Mouse (Mus musculus): ENCODE results near the gene Lmf2. TPM values are rescaled to one million over a fixed set of nuclear protein-coding genes. Genes with fewer than 3 reads are reported as not detected.

Lmf2 gene
- total RNA-seq, 2 experiments from 2014 or later: 16.9 to 18.5 TPM

DNA sequence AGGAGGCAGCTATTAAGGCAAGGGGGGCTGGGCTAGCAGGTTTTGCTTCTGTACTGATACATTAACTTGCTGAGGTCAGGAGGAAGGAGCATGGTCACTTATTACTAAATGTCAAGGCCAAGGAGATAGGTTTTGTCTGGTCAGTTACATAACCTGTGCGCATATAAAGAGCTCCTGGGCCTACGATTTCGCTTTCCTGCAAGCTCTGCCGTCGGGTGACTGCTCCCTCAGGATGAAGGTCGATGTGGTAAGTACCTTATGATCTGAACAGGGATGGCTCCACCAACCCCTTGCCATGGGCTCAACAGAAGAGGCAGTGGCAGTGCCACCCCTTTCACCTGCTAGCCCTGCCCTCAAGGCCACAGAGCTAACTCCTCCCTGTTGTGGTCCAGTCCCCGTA, 21.2 kb downstream of the Lmf2 start, which contains the start of gene Miox:
Gene Miox (plus strand): TSS at position 128 of the 400 bp plus-strand sequence.
- intact Hi-C loops (cut with DNase I): no loop called here

DNA sequence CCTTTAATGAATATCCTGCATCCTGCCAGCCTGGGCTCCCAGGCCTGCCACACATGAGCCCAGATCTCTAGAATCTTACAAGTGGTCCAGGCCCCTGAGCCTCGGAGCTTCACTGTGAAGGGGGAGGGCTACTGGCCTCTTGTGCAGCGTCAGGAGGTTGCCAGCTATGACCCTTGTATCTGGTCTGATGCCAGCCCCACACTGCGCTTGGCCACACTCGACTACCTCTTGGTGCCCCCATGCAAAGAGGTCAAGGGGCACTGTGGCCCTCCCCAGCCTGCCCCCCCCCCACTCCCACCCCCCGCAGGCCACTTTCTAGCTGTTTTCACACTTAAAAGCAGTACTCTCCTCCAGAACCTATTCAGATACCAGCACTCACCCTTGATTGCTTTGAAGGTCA, 29.0 kb downstream of the Lmf2 start:
- intact Hi-C loops (cut with DNase I): no loop called here

More for the DNA sequence above, 21.2 kb downstream of the Lmf2 start, which contains the start of gene Miox:
- no peak for DNase-seq (ENCODE audit: low spot score in 2 of 2)

DNA sequence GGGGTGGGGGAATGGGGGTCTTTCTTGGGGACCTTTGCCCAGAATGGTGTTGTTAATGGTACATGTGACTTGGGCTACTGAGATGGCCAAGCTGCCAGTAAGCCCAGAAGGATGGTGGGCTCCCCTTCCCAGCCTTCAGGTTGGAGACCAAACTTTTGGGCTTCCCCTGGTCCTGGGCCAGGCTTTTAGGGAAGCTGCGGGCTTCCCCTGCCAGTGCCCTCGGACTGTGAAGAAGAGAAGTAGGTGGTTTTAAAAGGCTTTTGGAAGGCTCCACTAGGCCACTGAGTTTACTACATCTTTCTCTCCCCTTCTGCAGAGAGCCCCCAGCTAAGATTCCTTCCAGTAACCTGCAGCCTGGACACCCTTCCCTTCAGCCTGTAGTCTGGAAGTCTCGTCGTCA, 31.8 kb downstream of the Lmf2 start:
- DNase-seq (ENCODE audit: low spot score in 2 of 2): no peak
- intact Hi-C loops (cut with DNase I): no loop called here

More for the DNA sequence above, 29.0 kb downstream of the Lmf2 start:
- no peak for DNase-seq (ENCODE audit: low spot score in 2 of 2)

DNA sequence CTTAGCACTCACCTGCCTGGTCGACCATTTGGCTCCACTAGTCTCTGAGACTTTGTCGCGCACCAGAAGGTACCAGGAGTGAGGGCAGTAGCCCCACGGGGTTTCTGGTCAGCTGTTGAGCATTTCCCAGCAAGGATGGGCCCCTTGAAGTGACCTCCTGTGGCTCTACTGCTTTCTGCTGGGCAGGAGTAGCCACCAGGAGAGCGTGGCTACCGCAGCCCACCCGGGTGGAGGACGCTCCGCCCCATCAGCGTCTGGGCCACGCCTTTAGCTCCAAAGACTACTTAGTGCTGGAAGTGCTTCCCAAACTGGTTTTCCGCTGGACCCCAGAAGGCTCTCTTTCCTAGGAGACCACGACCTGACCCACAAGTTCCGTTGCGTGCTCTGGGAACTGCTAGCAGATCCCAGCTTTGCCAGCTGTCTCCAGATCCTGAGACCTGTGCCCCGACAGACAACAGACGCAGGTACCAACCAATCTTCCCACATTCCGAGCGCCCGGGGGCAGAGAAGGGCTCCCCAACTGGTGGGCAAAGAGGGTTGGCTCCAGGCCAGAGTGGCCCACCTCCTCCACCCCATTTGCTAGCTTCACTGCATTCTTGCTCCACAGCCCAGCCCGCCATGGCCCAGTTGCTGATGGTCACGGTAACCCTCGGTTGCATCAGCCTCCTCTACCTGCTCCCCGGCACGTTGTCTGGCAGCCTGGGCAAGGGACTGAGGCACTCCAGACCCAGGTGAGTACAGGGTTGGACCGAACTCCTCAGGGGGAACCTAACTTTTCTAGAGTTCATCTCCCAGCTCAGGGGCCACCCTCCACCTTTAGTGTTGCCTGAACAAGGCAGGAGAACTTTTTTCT, 32.6 kb downstream of the Lmf2 start, which contains the start of gene Adm2:
Gene Adm2 (plus strand): TSS at position 51 of the 853 bp plus-strand sequence.
- intact Hi-C loops (cut with DNase I): no loop called here

DNA sequence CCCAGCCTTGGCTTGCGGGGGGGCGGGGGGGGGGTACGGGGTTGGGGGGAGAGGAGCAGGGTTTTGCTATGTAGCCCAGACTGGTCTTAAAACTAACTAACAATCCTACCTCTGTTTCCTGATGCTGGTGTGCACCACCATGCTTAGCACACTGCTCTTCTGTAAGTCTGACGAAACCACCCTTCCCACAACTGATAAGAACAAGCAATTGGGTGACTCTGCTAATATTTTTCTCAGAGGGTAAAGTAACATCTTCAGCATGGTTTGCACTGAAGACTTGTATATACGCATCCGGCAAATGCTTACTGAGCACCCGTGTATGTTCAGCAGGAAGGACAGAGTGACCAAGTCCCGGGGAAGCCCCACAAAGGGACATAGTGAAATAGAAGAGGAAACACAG, 34.2 kb downstream of the Lmf2 start:
- intact Hi-C loops (cut with DNase I): no loop called here
- no peak for DNase-seq (ENCODE audit: low spot score in 2 of 2)

More for the DNA sequence above, 32.6 kb downstream of the Lmf2 start, which contains the start of gene Adm2:
- no peak for DNase-seq (ENCODE audit: low spot score in 2 of 2)

DNA sequence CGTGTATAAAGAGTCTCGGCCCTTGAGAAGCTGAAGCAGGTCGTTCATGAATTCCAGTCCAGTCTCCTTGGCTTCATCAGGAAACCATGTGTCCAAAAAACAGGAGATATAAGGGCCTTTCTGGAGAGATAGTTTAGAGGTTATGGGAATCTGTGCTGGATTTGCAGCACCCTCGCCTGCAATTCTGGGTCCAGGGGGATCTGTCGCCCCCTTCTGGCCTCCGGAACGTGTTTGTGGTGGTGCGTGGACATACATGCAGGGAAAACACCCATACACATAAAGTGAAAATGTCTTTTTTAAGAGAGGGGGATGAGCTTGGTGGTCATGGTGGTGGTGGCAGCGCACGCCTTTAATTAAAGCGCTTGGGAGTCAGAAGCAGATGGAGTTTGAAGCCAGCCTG, 39.3 kb downstream of the Lmf2 start:
- intact Hi-C loops (cut with DNase I): loop anchor here (2.0 to 5.0 kb wide), 2 partner anchors 39 to 56 kb away; partner anchors contain the start of genes Lmf2, Ncaph2 and Sco2
- no peak for DNase-seq (ENCODE audit: low spot score in 2 of 2)

DNA sequence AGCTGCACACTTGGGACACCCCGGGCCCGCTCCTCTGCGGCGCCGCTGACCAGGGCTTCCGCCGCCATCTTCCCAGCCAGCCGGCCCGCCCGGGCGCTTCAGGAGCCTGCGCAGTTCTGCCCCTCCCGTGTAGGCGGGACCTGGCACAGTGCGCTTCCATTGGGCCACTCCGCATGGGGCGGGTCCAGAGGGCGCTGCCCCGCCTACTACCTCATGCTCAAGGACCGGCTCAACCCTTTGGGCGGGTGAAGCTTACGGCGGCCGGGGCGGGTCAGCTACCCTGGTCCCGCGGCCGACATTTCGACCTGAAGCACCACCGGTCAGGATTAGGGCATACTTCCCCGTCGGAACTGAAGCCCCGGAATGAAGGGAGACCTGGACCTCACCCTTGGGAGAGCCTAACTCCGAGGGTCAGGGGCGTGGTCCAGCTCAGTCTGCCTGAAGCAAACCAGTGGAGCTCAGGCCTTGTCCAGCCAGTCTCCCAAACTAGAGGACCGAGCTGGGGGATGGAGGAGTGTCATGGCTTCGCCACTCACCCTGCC, 40.2 kb downstream of the Lmf2 start, which contains the start of gene Sbf1:
Gene Sbf1 (minus strand): TSS at position 122 of the 542 bp plus-strand sequence.
- DNase-seq (ENCODE audit: low spot score in 2 of 2): peak; percentile 97
- intact Hi-C loops (cut with DNase I): loop anchor here (5.0 kb wide), 1 partner anchor 57 kb away; the partner anchor contains the start of gene Sco2

DNA sequence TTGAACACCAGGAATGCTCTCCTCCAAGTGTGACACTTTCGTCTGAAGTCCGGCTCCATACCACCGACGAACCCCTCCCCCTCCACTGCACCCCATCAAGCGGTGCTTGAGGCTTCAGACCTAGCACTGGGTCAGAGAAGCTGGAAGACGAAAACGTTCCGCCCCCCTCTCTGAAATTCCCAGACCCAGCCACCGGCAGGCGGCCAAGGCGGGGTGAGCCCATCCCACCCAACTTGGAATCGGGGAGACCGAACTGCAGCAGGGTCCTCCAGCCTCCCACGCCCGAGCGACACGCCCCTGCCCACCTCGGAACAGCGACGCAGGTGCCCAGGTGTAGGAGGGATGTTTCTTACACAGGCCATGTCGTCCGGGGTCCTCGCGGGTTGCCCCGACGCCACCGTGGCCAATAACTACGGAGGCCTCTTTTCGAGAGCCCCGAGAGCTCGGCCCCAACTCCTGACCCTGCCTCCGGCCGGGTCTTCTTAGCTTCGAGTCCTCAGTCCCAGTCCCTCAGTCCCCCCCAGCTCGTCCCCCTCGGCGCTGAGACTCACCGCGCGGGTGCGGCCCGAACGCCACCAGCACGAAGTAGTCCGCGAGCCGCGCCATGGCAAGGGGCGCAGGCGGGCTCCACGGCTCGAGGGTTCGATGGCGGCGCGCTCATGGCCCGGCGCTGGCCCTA, 40.8 kb downstream of the Lmf2 start:
- peak in 1 of 2 experiments; percentile 26 for DNase-seq (ENCODE audit: low spot score in 2 of 2)
- intact Hi-C loops (cut with DNase I): loop anchor here (5.0 kb wide), 1 partner anchor 58 kb away; the partner anchor contains the start of gene Sco2

DNA sequence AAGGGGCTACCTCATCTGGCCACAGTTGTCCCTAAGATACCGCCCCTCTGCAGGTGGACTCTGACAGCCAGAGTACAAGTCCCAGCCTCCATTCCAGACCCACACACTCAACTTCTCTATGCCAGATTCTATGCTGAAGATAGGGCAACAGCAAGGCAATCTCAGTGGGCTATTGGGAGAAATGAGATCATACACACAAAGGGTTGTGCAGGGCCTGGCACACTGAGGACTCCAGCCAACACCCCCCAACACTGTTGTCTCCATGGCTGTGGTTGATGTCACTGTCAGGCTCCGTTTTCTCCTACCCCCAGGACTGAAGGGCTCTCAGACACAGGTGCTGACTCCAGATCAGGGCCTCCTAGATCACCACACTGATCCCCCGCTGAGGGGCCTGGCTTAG, 41.4 kb downstream of the Lmf2 start:
- DNase-seq (ENCODE audit: low spot score in 2 of 2): no peak
- intact Hi-C loops (cut with DNase I): no loop called here

DNA sequence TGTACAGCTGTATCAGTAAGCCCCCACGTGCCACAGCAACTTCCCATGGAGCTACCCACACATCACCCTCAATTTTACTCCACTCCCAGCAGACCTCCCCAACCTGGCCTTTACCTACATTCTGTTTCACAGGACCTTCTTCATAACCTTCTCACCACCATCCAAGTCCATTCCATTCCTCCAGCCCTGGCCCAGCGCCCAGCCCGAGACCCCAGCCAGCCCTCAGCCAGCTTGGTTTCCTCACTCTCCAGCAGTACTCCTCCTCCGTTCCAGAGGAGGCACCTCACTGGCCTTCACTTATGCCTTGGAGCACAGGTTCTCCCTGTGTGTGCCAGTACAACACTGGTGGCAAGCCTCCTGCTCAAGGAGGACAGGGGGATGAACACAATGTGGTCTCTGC, 42.1 kb downstream of the Lmf2 start:
- intact Hi-C loops (cut with DNase I): no loop called here
- no peak for DNase-seq (ENCODE audit: low spot score in 2 of 2)

DNA sequence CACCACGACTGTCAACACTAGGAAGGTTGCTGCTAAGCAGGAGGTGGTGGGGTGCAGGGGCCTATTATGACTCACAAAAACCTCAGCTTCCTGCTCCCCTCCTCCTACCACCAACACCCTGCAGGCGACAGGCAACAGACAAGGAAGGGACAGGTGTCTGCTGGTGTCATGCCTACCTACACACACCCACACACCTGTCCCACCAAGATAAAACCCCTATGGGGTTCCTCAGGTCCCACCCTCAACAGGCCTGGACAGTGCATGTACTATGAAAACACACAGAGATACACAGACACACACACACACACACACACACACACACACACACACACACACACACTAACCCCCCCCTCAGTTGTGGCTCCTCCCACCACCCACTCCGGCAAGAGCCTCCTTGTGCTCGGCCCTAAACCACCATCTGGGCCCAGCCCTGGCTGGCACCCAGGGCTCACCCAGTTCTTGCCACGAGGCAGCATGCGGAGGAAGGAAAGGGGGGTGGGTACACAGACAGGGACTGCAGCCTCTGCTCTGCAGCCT, 45.4 kb downstream of the Lmf2 start:
- intact Hi-C loops (cut with DNase I): no loop called here
- peak; percentile 71 to 81 for DNase-seq (ENCODE audit: low spot score in 2 of 2)

DNA sequence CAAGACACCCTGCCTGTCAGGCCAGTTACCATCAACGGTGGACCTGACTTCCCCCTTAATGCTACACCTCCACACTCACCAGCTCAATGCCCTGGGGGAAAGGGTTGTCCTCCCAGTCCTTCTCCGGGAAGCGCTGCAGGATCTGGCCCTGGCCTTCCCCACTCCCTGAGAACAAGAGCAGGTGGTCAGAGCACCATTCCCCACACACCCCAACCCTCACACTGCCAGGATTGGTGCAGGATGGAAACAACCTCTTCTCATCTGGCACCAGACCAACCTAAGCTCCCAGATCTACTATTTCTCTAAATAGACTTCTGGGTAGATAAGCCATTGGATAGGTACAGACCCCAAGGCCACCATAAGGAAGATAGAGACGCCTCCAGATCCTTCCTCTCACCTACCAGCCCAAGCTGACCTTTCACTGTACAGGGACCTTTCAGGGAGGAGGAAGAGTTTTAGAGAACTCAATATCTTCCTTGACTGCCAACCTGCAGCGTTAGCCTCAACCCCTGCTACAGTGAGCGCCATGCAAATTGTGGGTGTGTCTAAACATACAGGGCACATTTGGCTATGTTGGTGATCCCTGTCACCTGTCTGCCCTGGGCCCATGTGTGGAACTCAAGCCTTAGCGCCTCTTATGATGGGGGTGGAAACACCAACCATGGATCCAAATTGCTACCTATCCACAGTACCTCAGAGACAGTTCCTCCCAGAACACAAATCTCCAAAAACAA, 46.9 kb downstream of the Lmf2 start:
- DNase-seq (ENCODE audit: low spot score in 2 of 2): no peak
- intact Hi-C loops (cut with DNase I): no loop called here

DNA sequence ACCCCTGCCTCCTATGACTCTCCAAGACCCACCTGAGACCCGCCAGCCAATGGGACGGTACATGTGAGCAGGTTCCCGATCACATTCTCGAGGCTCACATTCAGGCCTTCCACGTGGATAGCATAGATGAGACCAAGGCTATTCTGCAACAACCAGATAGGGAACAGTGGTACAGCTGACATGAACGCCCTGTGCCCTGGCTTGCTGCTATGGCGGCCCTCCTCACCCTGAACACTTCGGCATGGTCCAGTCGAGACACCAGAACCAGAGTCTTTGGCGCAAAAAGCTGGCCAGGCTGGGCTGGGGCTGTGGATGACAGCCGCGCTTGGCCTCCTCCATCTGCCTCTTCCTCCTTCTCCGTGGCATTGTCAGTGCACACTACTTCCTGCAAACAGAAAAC, 48.0 kb downstream of the Lmf2 start:
- no peak for DNase-seq (ENCODE audit: low spot score in 2 of 2)
- intact Hi-C loops (cut with DNase I): no loop called here

DNA sequence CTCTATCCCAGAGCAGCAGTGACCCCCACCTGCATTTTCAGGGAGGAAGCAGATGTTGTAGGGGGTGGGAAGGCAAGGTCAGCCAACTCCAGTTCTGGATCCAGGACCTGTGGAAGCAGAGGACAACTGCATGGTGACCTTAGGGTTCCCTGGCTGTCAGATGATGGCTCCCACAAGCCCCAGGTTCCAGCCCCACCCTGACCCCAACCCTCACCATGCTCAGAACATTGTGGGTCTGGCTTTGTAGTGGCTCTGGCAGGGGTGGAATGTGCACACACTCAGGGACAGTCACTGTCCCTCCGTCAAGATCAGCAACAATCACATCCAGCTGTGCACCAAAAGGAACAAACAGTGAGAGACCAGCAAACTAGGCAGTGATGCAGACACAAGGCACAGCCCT, 49.5 kb downstream of the Lmf2 start:
- intact Hi-C loops (cut with DNase I): no loop called here
- DNase-seq (ENCODE audit: low spot score in 2 of 2): no peak

Small RNA genes lying within 50 kb of the gene (microRNA-seq; reads per million reads assigned to microRNA genes)
- 3.8 reads per million, percentile 10 among the genes with 10 or more reads in this experiment for gene Mir6959

Other genes starting within 250 kb of the Lmf2 start
- 10 to 100 TPM; 29.6 to 30.6 TPM for gene Tubgcp6, start 232.5 kb downstream of the Lmf2 start, total RNA-seq (2021)
- 10 to 100 TPM; 12.8 to 16.8 TPM for gene Hdac10, start 227.0 kb downstream of the Lmf2 start, total RNA-seq (2021)
- 10 to 100 TPM in 1 of 2 experiments, 1 to 10 TPM in 1; 6.1 to 11.1 TPM for gene Mapk12, start 215.0 kb downstream of the Lmf2 start, total RNA-seq (2021)
- gene Mapk11, start 206.0 kb downstream of the Lmf2 start, total RNA-seq (2021): 10 to 100 TPM; 45.3 to 54.5 TPM
- gene Plxnb2, start 174.9 kb downstream of the Lmf2 start, total RNA-seq (2021): 10 to 100 TPM; 42.2 to 54.0 TPM
- gene Dennd6b, start 159.2 kb downstream of the Lmf2 start, total RNA-seq (2021): 10 to 100 TPM; 39.9 to 52.2 TPM
- gene Ppp6r2, start 144.1 kb downstream of the Lmf2 start, total RNA-seq (2021): 100 to 1,000 TPM; 162 to 167 TPM
- gene Sbf1, start 40.3 kb downstream of the Lmf2 start, total RNA-seq (2021): 100 to 1,000 TPM; 241 to 247 TPM
- gene Adm2, start 32.9 kb downstream of the Lmf2 start, total RNA-seq (2021): not detected
- not detected for gene Miox, start 21.3 kb downstream of the Lmf2 start, total RNA-seq (2021)
- 100 to 1,000 TPM in 1 of 2 experiments, 10 to 100 TPM in 1; 89.8 to 109 TPM for gene Ncaph2, start 60 bp upstream of the Lmf2 start, total RNA-seq (2021)
- 10 to 100 TPM; 24.0 to 32.2 TPM for gene Sco2, start 18.2 kb upstream of the Lmf2 start, total RNA-seq (2021)
- 1 to 10 TPM; 1.2 to 1.5 TPM for gene Tymp, start 21.4 kb upstream of the Lmf2 start, total RNA-seq (2021)
- 1 to 10 TPM in 1 of 2 experiments, under 1 TPM in 1; 0.66 to 1.9 TPM for gene Odf3b, start 23.6 kb upstream of the Lmf2 start, total RNA-seq (2021)
- under 1 TPM; 0.39 to 0.41 TPM for gene Klhdc7b, start 29.3 kb upstream of the Lmf2 start, total RNA-seq (2021)
- gene Syce3, start 54.8 kb upstream of the Lmf2 start, total RNA-seq (2021): not detected
- gene Cpt1b, start 70.2 kb upstream of the Lmf2 start, total RNA-seq (2021): 1 to 10 TPM in 1 of 2 experiments, not detected in 1; 3.6 TPM
- 1 to 10 TPM; 1.7 to 4.1 TPM for gene C730034F03Rik, start 73.9 kb upstream of the Lmf2 start, total RNA-seq (2021)
- under 1 TPM in 1 of 2 experiments, not detected in 1; 0.72 TPM for gene Gm44502, start 74.0 kb upstream of the Lmf2 start, total RNA-seq (2021)
- gene Chkb, start 74.2 kb upstream of the Lmf2 start, total RNA-seq (2021): 10 to 100 TPM; 41.0 to 41.2 TPM
- gene Mapk8ip2, start 98.3 kb upstream of the Lmf2 start, total RNA-seq (2021): 100 to 1,000 TPM; 221 to 233 TPM
- gene Arsa, start 121.8 kb upstream of the Lmf2 start, total RNA-seq (2021): 10 to 100 TPM; 31.7 to 36.1 TPM
- 100 to 1,000 TPM; 196 to 229 TPM for gene Shank3, start 144.0 kb upstream of the Lmf2 start, total RNA-seq (2021)
- gene Acr, start 212.7 kb upstream of the Lmf2 start, total RNA-seq (2021): 1 to 10 TPM in 1 of 2 experiments, under 1 TPM in 1; 0.91 to 2.3 TPM
- 10 to 100 TPM; 30.4 to 42.5 TPM for gene Rabl2, start 236.3 kb upstream of the Lmf2 start, total RNA-seq (2021)

Data from left cerebral cortex, postnatal 36 days (tissue).